Mouse (Mus musculus) cerebellum, adult 11 months (tissue): ENCODE data around the gene Fbxl13.

Experiments
- DNase-seq: peaks from one replicate; pipeline ENCODE4 v3.0.0; 2022

Fbxl13 gene

GRCm38 (mm10) chr5:21479746-21480145, 165.7 kb downstream of the Fbxl13 start:
- no peak for DNase-seq

DNA sequence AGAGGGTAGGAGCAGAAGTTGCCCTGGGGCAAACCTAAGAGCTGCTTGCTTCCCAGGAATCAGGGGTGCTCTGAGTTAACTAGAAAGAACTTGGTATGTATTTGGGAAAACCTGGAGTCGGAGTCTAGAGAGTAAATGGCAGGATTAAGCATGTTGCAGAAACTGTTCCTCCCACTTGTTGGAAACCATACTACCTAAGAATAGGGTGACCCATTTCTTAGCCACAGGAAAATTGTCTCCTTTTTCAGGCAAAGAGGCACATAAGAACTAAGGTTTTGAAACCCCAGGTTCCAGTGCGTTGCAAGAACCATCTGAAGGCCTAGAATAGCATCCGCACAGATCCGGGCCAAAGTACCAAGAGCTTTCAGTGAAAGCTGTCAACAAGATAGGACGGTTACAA, 167.0 kb downstream of the Fbxl13 start:
- DNase-seq = no peak

GRCm38 (mm10) chr5:21468100-21468499, 177.3 kb downstream of the Fbxl13 start:
- no peak for DNase-seq

DNA sequence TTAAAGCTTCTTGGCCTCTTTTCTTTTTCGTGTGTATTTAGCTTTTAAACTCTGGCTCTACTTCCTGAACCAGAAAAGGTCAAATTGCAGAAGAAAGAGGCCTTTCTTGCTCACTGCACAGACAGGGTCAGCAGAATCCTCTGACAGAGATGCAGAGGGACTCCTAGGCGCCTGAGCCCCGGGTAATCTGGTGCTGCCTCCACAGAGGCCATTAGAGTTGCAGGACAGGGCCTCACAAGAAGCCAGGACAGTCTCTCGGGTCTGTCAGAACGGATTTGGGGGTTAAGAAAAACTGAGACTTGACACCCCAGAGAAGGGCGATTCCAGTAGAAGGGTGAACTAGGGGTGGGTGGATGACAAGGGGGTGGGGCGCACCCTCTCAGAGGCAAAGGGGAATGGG, 178.0 kb downstream of the Fbxl13 start:
- DNase-seq = no peak

- no peak for DNase-seq
Measured at GRCm38 (mm10) chr5:21440833-21441530, 204.5 kb downstream of the Fbxl13 start.

DNA sequence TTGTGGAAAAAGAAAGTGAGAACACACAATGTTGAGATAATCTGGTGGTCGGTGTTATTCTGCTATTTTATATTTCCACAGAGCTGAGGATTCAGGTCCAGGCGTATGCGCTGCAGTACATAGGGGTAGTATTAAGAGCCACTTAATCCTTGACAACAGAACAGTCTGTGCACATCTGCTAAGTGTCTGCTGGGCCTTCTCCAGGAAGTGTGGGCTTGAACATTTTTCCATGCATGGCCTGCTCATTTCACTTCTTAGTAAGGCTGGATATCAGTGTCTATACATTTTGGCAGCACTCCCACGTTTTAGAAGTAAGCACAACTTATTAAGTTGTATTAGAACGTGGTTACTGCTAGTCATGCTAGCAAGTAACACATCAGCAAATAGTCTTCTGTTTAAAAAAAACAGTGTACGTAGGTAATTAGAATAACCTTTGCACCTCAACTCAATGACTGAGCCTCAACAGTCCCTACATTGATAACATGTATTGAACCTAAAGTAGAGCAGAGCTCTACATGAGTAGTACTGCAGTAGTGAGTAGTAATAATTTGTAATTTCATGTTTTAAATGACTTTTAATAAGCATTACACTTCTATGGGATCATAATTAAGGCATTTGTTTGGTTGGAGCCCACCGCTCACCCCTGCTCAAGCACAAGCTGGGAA, 205.9 kb downstream of the Fbxl13 start:
- DNase-seq = no peak

DNA sequence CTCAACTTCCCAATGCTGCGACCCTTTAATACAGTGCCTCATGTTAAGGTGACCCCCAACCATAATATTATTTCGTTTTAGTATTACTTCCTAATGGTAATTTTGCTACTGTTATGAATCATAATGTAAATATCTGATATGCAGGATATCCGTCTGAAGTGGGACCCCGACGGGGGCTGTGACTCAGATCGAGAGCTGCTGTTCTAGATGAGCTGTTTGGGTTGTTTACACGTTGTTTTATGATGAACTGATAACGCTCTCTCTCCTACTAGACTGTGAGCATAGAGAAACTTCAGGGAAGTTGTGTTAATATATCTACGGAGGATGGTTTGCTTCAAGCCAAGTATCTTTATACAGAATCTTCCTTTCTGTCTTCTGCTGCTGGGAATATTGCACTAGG, 207.0 kb downstream of the Fbxl13 start:
- no peak for DNase-seq

GRCm38 (mm10) chr5:21436471-21436975, 208.9 kb downstream of the Fbxl13 start:
- no peak for DNase-seq

- peak; percentile 53 for DNase-seq
Measured at GRCm38 (mm10) chr5:21434148-21434929, 211.1 kb downstream of the Fbxl13 start.
